Mouse (Mus musculus) C2C12 (cell line): ENCODE measurements around the gene Cabin1. TPM values are rescaled to one million over a fixed set of nuclear protein-coding genes. Genes with fewer than 3 reads are reported as not detected.

ENCODE experiments used
- H3K27me3 ChIP-seq: one replicate; pipeline ENCODE4 v1.6.1; 2011; ENCODE audit not compliant: control insufficient read depth, insufficient read depth, insufficient read length
- H3K36me3 ChIP-seq: one replicate; pipeline ENCODE4 v1.6.1; 2011; ENCODE audit not compliant: control insufficient read depth, insufficient read depth
- H3K4me3 ChIP-seq: one replicate; pipeline ENCODE4 v1.5.1; 2011; ENCODE audit warnings: mild to moderate bottlenecking, control low read depth; ENCODE audit not compliant: poor library complexity, insufficient read depth, severe bottlenecking
- H3K79me2 ChIP-seq: one replicate; pipeline ENCODE4 v1.6.1; 2011; ENCODE audit not compliant: control insufficient read depth, insufficient read depth
- H3K79me3 ChIP-seq: one replicate; pipeline ENCODE4 v1.6.1; 2011; ENCODE audit warnings: low read depth, control low read depth
- H3ac ChIP-seq: one replicate; pipeline ENCODE3; 2011; ENCODE audit warnings: low read depth; ENCODE audit not compliant: control insufficient read depth, insufficient read length
- CEBPB ChIP-seq: IDR thresholded peaks from one replicate; pipeline ENCODE4 v1.6.1; 2011; ENCODE audit warnings: low read depth, mild to moderate bottlenecking, control low read depth, moderate library complexity
- CTCF ChIP-seq: IDR thresholded peaks from one replicate; pipeline ENCODE4 v1.5.1; 2011; ENCODE audit not compliant: control insufficient read depth, insufficient read depth, insufficient read length
- FOSL1 ChIP-seq: IDR thresholded peaks from one replicate; pipeline ENCODE4 v1.8.0; 2011; ENCODE audit warnings: mild to moderate bottlenecking, low read length; ENCODE audit not compliant: poor library complexity, insufficient read depth, severe bottlenecking
- MAX ChIP-seq: IDR thresholded peaks from one replicate; pipeline ENCODE4 v1.6.1; 2011; ENCODE audit warnings: mild to moderate bottlenecking, control low read depth
- MYOD1 ChIP-seq: IDR thresholded peaks from one replicate; pipeline ENCODE4 v1.6.1; 2011; ENCODE audit warnings: low read depth; ENCODE audit not compliant: control insufficient read depth, insufficient read length
- MYOG ChIP-seq: IDR thresholded peaks from one replicate; pipeline ENCODE4 v1.6.1; 2011; ENCODE audit not compliant: control insufficient read depth, insufficient read length; ENCODE audit errors: extremely low read depth
- USF1 ChIP-seq: IDR thresholded peaks from one replicate; pipeline ENCODE4 v1.6.1; 2011; ENCODE audit warnings: low read depth, mild to moderate bottlenecking, control low read depth, moderate library complexity
- polyA plus RNA-seq: library from polyadenylated mRNA; unstranded; fragments of >200 nt; fragmentation: generic; extraction: Trizol; gene quantifications from one replicate; pipeline ENCODE4 v1.2.1, GENCODE M21; 2012; ENCODE audit warnings: missing spikeins

Gene Cabin1
- polyA plus RNA-seq, 1 experiment: 24.5 TPM

DNA sequence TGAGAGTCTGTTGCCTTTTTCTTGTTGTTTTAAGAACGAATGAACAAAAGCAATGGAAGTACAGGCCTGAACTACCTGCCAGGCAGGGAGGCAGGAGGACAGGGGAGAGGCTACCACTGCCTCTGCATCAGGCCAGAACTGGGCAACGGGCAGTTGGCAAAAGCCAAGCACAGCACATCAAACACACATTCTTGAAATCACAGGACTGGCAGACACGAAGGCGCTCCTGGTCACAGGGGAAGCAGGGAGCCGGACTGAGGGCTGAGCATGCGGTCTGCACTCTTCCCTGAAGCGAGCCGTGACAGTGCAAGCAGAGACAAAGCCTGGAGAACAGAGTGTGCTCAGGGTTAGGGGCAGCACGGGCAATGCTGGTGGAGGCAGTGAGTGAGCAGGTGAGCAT, 54.9 kb downstream of the Cabin1 start:
- no peaks in the 10 kb centered on the region for H3K27me3 ChIP-seq
- no peak overlapping the region for H3ac ChIP-seq
- H3K4me3 ChIP-seq: no peak overlapping the region
- peaks cover 41% of the 10 kb centered on the region for H3K36me3 ChIP-seq
- H3K79me2 ChIP-seq: no peaks in the 10 kb centered on the region
- no peak for TF ChIP-seq MAX
- H3K79me3 ChIP-seq: no peaks in the 10 kb centered on the region

DNA sequence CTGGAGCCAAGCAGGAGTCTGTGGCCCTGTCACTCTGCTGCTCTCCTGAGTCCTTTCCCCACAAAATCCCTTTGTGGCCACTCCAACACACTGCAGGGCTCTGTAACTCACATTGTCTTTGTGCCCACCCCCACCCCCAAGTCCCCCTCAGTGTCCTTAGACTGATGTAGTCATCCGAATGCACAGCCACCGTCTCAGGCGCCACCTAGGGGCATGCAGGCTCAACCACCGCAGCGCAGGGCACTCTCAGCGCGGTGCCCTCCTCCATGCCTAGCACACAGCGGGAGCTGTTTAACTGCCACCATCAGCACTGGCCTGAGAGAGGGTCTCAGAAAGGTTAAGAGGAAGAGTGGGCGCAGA, 55.5 kb downstream of the Cabin1 start:
- no peak for TF ChIP-seq MYOD1
- peak; percentile 59 for TF ChIP-seq CTCF
- no peak for TF ChIP-seq FOSL1
- Histone ChIP-seq H3K27me3 (no peaks in the 10 kb centered on the region), H3K36me3 (peaks cover 37% of the 10 kb centered on the region), H3K79me3 (no peaks in the 10 kb centered on the region), H3K4me3 (no peak overlapping the region), H3K79me2 (no peaks in the 10 kb centered on the region), H3ac (no peak overlapping the region)

DNA sequence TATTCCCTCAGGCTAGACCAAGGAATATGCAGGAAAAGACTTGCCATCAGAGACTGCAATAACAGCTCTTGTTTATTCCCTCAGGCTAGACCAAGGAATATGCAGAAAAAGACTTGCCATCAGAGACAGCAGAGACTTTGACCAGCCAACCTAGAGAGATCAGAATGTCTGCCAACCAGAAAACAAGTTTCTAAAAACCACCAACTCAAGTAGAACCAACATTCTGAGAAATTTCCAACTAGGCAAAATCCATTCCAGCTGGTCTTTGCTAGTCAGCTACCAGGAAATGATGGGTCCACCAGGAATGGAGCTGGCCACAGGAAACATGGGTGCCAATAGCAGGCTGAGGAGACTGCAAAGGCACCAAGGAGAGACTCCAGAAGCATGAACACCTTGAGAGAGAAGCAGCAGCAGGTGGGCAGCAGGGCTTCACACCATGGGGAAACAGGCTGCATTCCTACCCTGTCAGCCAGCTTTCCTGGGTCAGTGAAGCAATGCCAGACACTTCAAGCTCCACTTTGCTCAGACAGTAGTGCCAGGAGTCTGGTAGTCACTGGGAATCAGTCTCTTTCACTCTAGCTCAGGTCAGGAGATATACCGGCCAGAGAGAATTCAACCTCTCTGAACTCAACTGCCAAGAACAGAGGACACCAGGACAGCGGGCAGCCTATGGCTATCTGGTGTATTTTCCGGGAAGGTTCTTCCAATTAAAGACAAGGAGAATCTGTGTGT, 56.1 kb downstream of the Cabin1 start:
- no peak overlapping the region for H3K4me3 ChIP-seq
- TF ChIP-seq CTCF (no peak), MAX (no peak), MYOD1 (no peak), USF1 (no peak), MYOG (no peak), CEBPB (no peak), FOSL1 (no peak)
- H3K79me3 ChIP-seq: no peaks in the 10 kb centered on the region
- no peak overlapping the region for H3ac ChIP-seq
- H3K36me3 ChIP-seq: peaks cover 40% of the 10 kb centered on the region
- no peaks in the 10 kb centered on the region for H3K79me2 ChIP-seq
- H3K27me3 ChIP-seq: no peaks in the 10 kb centered on the region

DNA sequence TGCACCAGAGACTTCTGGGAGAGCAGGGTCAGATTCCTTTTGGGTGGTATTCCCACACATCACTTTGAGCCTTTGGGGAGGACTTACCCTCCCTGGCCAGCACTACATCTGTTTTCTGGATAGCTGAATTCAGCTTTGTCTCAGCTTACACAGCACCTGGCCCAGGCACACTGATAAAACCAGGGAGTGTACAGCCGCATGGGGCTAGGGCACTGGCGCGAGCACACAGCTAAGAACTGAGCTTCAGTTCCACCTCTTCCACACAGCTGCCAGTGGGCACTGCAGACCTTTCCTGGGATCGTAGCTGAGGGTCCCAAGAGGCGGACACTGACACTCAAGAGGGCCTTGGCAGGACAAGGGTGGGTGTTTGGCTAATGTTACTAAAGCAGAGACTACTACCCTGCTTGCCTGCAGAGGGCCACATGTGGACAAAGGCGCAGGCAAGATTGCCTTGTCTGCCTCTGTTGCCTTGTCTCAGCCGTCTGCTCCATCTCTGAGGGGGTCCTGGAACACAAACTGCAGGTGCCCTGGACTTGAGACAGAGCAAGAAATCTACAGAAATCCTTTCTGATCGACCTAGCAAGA, 57.4 kb downstream of the Cabin1 start:
- Histone ChIP-seq H3K36me3 (peaks cover 34% of the 10 kb centered on the region), H3K4me3 (no peak overlapping the region), H3ac (no peak overlapping the region), H3K79me2 (no peaks in the 10 kb centered on the region), H3K79me3 (no peaks in the 10 kb centered on the region), H3K27me3 (no peaks in the 10 kb centered on the region)
- TF ChIP-seq FOSL1 (no peak), MAX (no peak), MYOG (no peak), CEBPB (no peak), USF1 (no peak), CTCF (no peak)

DNA sequence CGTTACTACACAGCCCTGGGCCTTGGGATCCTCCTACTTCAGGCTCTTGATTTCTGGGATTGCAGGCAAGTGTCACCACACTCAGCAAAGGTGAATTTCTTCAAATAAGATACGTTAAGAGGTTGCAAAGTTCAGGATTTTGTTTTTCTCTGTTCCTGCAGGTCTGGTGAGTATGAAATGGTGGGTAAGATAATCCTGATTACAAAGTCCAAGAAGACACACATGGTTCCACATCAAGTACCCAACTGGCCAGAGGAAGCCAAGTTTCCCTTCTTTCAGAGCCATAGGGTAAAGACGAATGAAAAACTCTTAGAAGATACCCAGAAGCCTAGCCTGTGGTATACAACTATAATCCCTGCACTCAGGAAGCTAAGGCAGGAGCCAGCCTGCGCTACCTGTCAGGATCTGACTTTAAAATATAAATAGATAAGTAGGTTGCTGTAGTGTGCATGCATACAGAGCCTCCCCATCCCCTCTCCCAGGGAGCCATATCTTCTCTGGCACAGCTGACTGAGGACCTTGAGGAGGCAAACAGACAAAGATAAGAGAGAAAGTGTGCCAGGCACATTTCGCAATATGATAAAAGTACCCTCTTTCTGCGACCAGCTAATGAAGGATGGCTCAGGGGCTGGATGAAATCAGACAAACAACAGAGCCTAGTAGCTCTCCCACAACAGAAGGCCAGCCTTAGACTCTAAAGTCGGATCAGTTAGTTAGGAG, 58.3 kb downstream of the Cabin1 start:
- Histone ChIP-seq H3K36me3 (peaks cover 26% of the 10 kb centered on the region), H3ac (no peak overlapping the region), H3K4me3 (no peak overlapping the region), H3K27me3 (no peaks in the 10 kb centered on the region), H3K79me2 (no peaks in the 10 kb centered on the region), H3K79me3 (no peaks in the 10 kb centered on the region)
- TF ChIP-seq CEBPB: no peak

DNA sequence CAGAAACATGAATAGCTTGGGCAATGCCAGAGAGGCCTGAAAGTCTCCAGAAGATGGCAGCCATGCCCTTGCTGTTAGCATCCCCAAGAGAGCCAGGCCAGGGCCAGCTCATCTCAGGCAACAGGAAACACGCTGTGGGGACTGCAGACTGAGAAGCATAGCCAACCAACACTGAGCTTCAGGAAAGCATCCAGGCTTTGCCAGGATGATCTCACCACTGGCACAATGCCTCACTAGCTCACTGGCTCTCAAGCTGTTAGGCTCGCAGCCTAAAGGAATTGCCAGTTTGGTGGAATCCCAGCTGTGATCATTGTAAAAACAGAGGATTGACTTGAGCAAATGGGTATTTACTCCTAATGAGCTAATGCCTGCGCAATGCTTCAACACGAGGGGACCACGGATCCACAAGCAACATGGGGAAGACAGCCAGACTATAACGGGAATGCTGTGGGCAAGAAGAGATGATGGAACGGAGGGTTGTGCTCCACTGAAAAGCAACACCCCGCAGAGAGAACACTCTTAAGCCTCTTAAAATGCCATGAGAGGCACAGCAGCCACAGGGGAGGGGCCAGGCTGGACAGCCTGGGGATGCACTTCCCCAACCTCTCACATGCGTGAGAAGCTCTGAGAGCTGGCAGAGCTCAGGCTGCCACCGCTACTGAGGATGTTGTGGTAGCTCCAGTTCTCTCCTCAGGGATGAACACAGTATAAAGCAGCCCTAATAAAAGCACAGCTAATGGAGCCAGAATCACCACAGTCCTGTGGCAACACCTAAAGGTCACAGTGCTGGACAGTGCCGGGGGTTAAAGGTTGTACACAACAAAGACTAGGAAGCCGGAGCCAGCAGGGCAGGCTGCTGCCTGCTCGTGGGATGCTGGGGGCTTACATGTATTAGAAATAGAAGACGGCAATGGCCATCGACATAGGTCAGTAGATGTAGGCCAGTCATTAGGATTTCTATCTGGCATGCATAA, 59.6 kb downstream of the Cabin1 start:
- H3ac ChIP-seq: peak overlapping the region; percentile 19
- peaks cover 33% of the 10 kb centered on the region for H3K36me3 ChIP-seq
- H3K4me3 ChIP-seq: no peak overlapping the region
- no peak for TF ChIP-seq USF1
- TF ChIP-seq CEBPB: no peak
- TF ChIP-seq MYOD1: peak; percentile 45
- no peaks in the 10 kb centered on the region for H3K79me3 ChIP-seq
- no peaks in the 10 kb centered on the region for H3K79me2 ChIP-seq
- no peaks in the 10 kb centered on the region for H3K27me3 ChIP-seq
